Mouse (Mus musculus) T-cell, adult 2 months (primary cell): ENCODE results near the gene Tmem38b.

Source experiments
- DNase-seq: peaks from one replicate; pipeline ENCODE4 v3.0.0; 2022; ENCODE audit warnings: low spot score

The Tmem38b gene

GRCm38 (mm10) chr4:53884351-53885245, 58.8 kb downstream of the Tmem38b start:
- DNase-seq: peak; percentile 22

- no peak for DNase-seq
Measured at GRCm38 (mm10) chr4:53886342-53887088, 60.7 kb downstream of the Tmem38b start.

- DNase-seq: no peak
Measured at GRCm38 (mm10) chr4:53895335-53895734, 69.5 kb downstream of the Tmem38b start.

- DNase-seq: no peak
Measured at GRCm38 (mm10) chr4:53896150-53896833, 70.4 kb downstream of the Tmem38b start.

GRCm38 (mm10) chr4:53900386-53900971, 74.6 kb downstream of the Tmem38b start:
- no peak for DNase-seq

GRCm38 (mm10) chr4:53904335-53904734, 78.5 kb downstream of the Tmem38b start:
- DNase-seq: no peak

- peak; percentile 12 for DNase-seq
Measured at GRCm38 (mm10) chr4:53905537-53905936, 79.7 kb downstream of the Tmem38b start.

GRCm38 (mm10) chr4:53907071-53907470, 81.2 kb downstream of the Tmem38b start:
- DNase-seq: no peak
